8 mouse cellular contexts compared by ENCODE assay signal in genomic region chr16:94569229-94570176, GRCm38 (mm10). TPM values are rescaled to one million over a fixed set of nuclear protein-coding genes. Genes with fewer than 3 reads are reported as not detected.
A peak's percentile ranks its signal among the peaks of the same experiment; 100 is the strongest.
DNase-seq lines count a peak whose midpoint lies in the region; ATAC-seq lines count a peak whose summit lies in the region.

Gene Dyrk1a, plus strand, starts transcription at chr16:94570010.

- H3K4me3 ChIP-seq in hindbrain, embryonic 11.5 days (ENCODE audit: low read depth, low read length), result peak within 1 kb of the TSS; percentile 92

- peak; percentile 95 for ATAC-seq in hindbrain, embryonic 11.5 days (ENCODE audit: low FRiP score)

- peak; percentile 100 for DNase-seq in Muller cell, postnatal 12 days (ENCODE audit: inconsistent ontology term)
- DNase-seq in cerebellum, adult 9-11 months, result peak; percentile 99
- DNase-seq in frontal cortex, adult 2 months (ENCODE audit: extremely low spot score in 1 of 2, low spot score in 1 of 2), result peak; percentile 95 to 98
- DNase-seq in hindbrain, embryonic 11.5 days (ENCODE audit: low spot score), result peak; percentile 100
- DNase-seq in layer of hippocampus, postnatal 10 days (ENCODE audit: low spot score in 2 of 2), result peak; percentile 98
- DNase-seq in lung, postnatal 10 days, result peak; percentile 100
- peak; percentile 99 for DNase-seq in ovary, postnatal 36 days (ENCODE audit: low spot score)
- DNase-seq in thymus, postnatal 25 days, result peak; percentile 99

- H3K4me1 ChIP-seq in hindbrain, embryonic 11.5 days (replicated peaks; ENCODE audit: control insufficient read depth, insufficient read depth, low read length), result peaks cover 5% of the 10 kb centered on the region

- peak within 1 kb of the TSS; percentile 74 for H3K4me2 ChIP-seq in hindbrain, embryonic 11.5 days (replicated peaks; ENCODE audit: low read depth, low read length)

- WGBS in hindbrain, embryonic 11.5 days, result under 1% methylated on average over 66 of the region's 133 CpGs

- peak within 1 kb of the TSS; percentile 100 for H3K27ac ChIP-seq in hindbrain, embryonic 11.5 days (ENCODE audit: low read depth, low read length)

- no peaks in the 10 kb centered on the region for H3K36me3 ChIP-seq in hindbrain, embryonic 11.5 days (ENCODE audit: control insufficient read depth, insufficient read depth, low read length)

- H3K27me3 ChIP-seq in hindbrain, embryonic 11.5 days (ENCODE audit: control insufficient read depth, insufficient read depth, low read length), result no peaks in the 10 kb centered on the region

- peak within 1 kb of the TSS; percentile 96 for H3K9ac ChIP-seq in hindbrain, embryonic 11.5 days (ENCODE audit: low read depth, low read length)

- no peaks in the 10 kb centered on the region for H3K9me3 ChIP-seq in hindbrain, embryonic 11.5 days (ENCODE audit: control insufficient read depth, low read length)

RNA-seq across cellular contexts. Expression of gene Dyrk1a, which starts in this region (rescaled TPM):
- 44.1 and 47.8 TPM in 2 replicates for polyA plus RNA-seq in frontal cortex, adult 2 months (2012; rRNA removed)
- polyA plus RNA-seq in hindbrain, embryonic 11.5 days (2014; fragmentation: Nextera tagmentation; extraction: Ambion mirVana), result 11.9 and 17.5 TPM in 2 replicates
- total RNA-seq in layer of hippocampus, postnatal 10 days (2021), result 10 to 100 TPM; 84.0 to 88.8 TPM

Comparison
In these comparisons a context has a peak if more than half of its experiments do, and no peak if none do; other contexts are left out.
1. Peak in every context shown above with its lines: DNase-seq, ATAC-seq, H3K4me3 ChIP-seq and H3K27ac ChIP-seq.